Mouse (Mus musculus): ENCODE data around the gene Fgf13.

DNA sequence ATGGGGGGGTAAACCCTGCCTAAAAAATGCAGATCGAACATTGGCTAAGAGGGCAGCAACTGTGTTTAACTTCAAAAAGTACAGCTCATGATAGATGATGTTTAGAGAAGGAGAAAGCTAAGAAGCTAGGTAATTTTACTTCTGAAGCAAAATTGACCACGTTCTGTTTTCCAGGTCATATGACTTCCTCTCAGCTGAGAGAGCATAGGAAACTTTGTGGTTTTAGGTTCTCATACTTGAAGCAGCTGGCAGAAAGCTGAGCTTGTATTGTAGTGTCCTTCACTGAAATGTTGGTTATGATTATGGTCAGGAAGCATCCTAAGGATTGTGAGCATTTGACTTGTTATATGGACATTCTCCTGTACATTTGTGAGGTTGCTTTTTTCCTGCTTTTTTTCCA, 425.9 kb downstream of the Fgf13 start:
- TF ChIP-seq CTCF (IDR thresholded peaks at IDR 0.05; ENCODE audit: control insufficient read depth, insufficient read depth, insufficient replicate concordance, low read depth, low read length), result no peak
- no peak for TF ChIP-seq POLR2A (IDR thresholded peaks at IDR 0.05; ENCODE audit: control insufficient read depth, low read depth, low read length)
